Mouse (Mus musculus) neural tube, embryonic 12.5 days (tissue): ENCODE results near the gene F11r. TPM values are rescaled to one million over a fixed set of nuclear protein-coding genes. Genes with fewer than 3 reads are reported as not detected.

Source experiments
- ATAC-seq: fragments of 200-750 bp; cut with Nextera tagmentation; 2 replicates; pipeline ENCODE4 v1.8.0; 2017; ENCODE audit warnings: low read depth, mild to moderate bottlenecking, moderate TSS enrichment, moderate library complexity; ENCODE audit not compliant: low FRiP score
- H3K27ac ChIP-seq: fragments of 300-500 bp; sonication (generic); 2 replicates; pipeline ENCODE4 v1.5.1; 2016
- H3K27me3 ChIP-seq: fragments of 300-500 bp; sonication (generic); replicated peaks from 2 replicates; pipeline ENCODE4 v1.6.1; 2016; ENCODE audit warnings: mild to moderate bottlenecking
- H3K36me3 ChIP-seq: fragments of 300-500 bp; sonication (generic); 2 replicates; pipeline ENCODE4 v1.6.1; 2016; ENCODE audit warnings: mild to moderate bottlenecking
- H3K4me1 ChIP-seq: fragments of 300-500 bp; sonication (generic); 2 replicates; pipeline ENCODE4 v1.6.1; 2016
- H3K4me2 ChIP-seq: fragments of 300-500 bp; sonication (generic); replicated peaks from 2 replicates; pipeline ENCODE4 v1.6.1; 2016; ENCODE audit warnings: mild to moderate bottlenecking
- H3K4me3 ChIP-seq: fragments of 300-500 bp; sonication (generic); 2 replicates; pipeline ENCODE4 v1.5.1; 2016
- H3K9ac ChIP-seq: fragments of 300-500 bp; sonication (generic); 2 replicates; pipeline ENCODE4 v1.6.1; 2016; ENCODE audit warnings: mild to moderate bottlenecking
- H3K9me3 ChIP-seq: fragments of 300-500 bp; sonication (generic); 2 replicates; pipeline ENCODE4 v1.6.1; 2016; ENCODE audit warnings: mild to moderate bottlenecking
- WGBS: fragments of 180-500 bp; shearing (Covaris S2); methylation state at CpG from one replicate; pipeline ENCODE4 v1.1.7; 2016; 5-methylcytosine and 5-hydroxymethylcytosine counted together
- polyA plus RNA-seq: library from polyadenylated mRNA; unstranded; fragments of >200 nt; fragmentation: Nextera tagmentation; extraction: Ambion mirVana; gene quantifications from 2 replicates; pipeline ENCODE4 v1.2.1, GENCODE M21; 2016

Gene F11r
- polyA plus RNA-seq, 1 experiment from 2014 or later: 16.9 TPM

DNA sequence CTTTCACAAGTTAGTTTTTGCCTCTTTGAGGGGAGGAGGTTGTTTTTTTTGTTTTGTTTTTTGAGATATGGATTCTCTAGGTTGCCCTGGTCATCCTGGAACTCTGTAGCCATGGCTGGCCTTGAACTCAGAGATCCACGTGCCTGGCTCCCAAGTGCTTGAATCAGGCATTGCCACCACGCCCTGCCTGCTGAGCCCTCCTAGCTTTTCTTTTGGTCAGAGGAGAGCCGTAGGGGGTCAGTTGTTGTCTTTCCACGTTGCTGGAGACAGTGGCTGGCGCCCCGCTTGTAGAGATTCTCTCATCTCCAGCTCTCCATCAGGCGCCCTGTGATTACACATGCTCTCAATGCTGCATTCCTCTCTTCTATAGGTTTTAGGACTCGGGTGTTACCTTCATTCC, 23.7 kb upstream of the F11r start:
- Histone ChIP-seq H3K36me3 (peaks cover 42% of the 10 kb centered on the region), H3K9ac (no peak overlapping the region), H3K27me3 (peaks cover 7% of the 10 kb centered on the region; the same call in 1 of the 2 replicates), H3K4me1 (peaks cover 19% of the 10 kb centered on the region), H3K4me2 (peak overlapping the region; percentile 57), H3K27ac (no peak overlapping the region), H3K4me3 (no peak overlapping the region), H3K9me3 (no peaks in the 10 kb centered on the region)
- no peak for ATAC-seq
- 80% methylated on average over 8 of the region's 8 CpGs for WGBS

DNA sequence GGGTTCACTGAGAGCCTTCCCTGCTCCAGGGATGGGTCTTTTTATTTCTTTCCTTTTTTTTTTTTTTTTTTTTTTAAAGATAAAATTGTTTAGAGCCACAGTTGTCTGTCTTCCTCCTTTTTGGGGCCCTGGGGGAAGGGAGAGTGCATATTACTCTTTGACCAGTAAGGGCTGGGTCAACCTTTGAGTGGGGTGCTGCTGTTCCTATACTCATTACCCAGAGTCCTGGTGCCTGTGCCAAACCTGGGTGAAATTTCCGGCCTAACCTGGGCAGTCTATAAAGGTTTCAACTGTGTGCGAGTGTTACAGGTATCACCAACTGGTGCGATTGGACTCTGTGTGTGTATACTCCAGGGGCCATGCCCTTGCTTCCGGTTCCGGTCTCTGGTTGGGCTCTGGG, 18.7 kb upstream of the F11r start, which contains the start of gene Tstd1:
TSS of gene Tstd1 (plus strand) at position 213 of the 400 bp plus-strand sequence.
- Histone ChIP-seq H3K4me2 (no peak within 1 kb of the TSS), H3K9ac (no peak within 1 kb of the TSS), H3K36me3 (peaks cover 69% of the 10 kb centered on the region), H3K4me1 (peaks cover 6% of the 10 kb centered on the region), H3K9me3 (no peaks in the 10 kb centered on the region), H3K27ac (no peak within 1 kb of the TSS), H3K27me3 (no peaks in the 10 kb centered on the region), H3K4me3 (no peak within 1 kb of the TSS)
- no peak for ATAC-seq
- 92% methylated on average over 5 of the region's 5 CpGs for WGBS

DNA sequence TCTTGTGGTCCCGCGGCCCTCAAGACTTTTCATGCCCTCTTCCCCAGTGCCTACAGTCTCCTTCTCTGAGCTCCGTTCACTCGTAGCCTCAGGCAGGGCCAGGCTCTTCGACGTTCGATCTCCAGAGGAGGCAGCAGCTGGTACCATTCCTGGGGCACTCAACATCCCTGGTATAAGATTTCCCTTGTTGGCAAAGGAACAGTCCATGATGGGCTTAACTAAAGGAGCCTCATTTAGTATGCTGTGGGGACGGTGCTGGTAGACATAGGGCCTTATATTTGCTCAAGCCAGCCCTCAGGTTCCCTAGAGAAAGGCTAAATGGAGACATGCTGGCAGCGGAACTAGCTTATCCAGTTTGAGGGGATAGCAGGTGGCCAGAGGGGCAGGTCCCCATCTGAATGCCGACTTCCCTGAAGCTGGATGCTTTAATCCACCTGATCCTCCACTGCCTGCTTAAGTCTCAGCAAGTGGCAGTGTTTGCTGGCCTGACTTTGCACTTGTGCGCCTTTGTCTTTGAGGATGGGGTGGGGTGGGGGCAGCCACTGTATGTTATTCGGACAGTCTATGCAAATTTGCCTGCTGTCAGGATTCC, 17.9 kb upstream of the F11r start:
- H3K36me3 ChIP-seq: peaks cover 64% of the 10 kb centered on the region
- H3K9me3 ChIP-seq: no peaks in the 10 kb centered on the region
- no peak overlapping the region for H3K27ac ChIP-seq

DNA sequence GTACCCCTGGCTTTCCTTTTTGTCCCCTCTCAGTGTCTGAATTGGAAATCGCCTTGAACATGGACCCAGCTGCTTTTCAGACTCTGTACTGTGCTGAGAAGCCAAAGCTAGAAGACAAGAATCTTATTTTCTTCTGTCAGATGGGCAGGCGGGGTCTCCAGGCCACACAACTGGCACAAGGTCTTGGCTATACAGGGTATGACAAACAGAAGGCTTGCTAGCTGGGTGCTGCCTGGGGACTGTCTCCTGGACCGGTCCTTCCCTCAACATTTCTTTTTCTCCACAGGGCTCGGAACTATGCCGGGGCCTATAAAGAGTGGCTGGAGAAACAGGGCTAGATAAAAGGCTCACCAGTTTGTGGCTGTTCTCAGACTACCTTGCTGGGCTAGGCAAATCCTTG, 17.4 kb upstream of the F11r start:
- WGBS: 80% methylated on average over 5 of the region's 5 CpGs
- ATAC-seq: peak; percentile 22; the same call in 1 of the 2 replicates
- Histone ChIP-seq H3K4me3 (no peak overlapping the region), H3K4me1 (no peaks in the 10 kb centered on the region), H3K36me3 (peaks cover 60% of the 10 kb centered on the region), H3K4me2 (no peak overlapping the region), H3K9me3 (no peaks in the 10 kb centered on the region), H3K9ac (no peak overlapping the region), H3K27me3 (no peaks in the 10 kb centered on the region), H3K27ac (no peak overlapping the region)

More for the DNA sequence above, 17.9 kb upstream of the F11r start:
- WGBS: 59% methylated on average over 12 of the region's 12 CpGs
- no peak overlapping the region for H3K4me2 ChIP-seq
- H3K4me3 ChIP-seq: no peak overlapping the region
- no peaks in the 10 kb centered on the region for H3K27me3 ChIP-seq
- H3K4me1 ChIP-seq: no peaks in the 10 kb centered on the region
- ATAC-seq: peak; percentile 39
- H3K9ac ChIP-seq: no peak overlapping the region

DNA sequence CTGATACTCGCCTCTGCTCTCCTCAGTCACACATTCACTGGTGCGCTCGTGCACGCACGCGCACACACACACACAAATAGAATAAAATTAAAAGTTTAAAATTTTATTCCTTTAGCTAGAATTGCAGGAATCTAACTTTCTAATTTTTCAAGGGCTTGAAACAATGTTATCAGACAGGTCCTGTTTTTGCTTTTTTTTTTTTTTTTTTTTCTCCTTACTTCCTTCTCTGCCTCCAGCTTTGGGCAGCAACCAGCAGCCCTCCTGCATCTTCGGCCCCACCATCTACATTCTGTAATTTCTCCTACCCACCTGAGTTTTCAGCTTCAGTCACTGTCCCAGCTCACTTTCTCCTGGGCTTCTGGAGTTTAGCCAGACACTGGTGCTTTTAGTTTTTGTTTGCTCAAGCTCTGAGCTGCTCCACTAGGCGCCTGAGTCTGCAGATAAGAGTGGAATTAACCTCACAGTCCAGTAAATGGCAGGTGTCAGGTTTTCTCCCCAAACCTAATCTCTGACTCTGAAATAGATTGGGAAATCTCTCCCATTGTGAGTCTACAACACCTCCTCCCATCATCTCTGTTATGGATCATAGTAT, 14.7 kb upstream of the F11r start:
- WGBS: 91% methylated on average over 8 of the region's 8 CpGs
- H3K9ac ChIP-seq: no peak overlapping the region
- no peaks in the 10 kb centered on the region for H3K9me3 ChIP-seq
- H3K27ac ChIP-seq: no peak overlapping the region
- peaks cover 35% of the 10 kb centered on the region for H3K36me3 ChIP-seq
- H3K4me2 ChIP-seq: no peak overlapping the region
- H3K4me1 ChIP-seq: no peaks in the 10 kb centered on the region
- no peak for ATAC-seq
- H3K4me3 ChIP-seq: no peak overlapping the region
- no peaks in the 10 kb centered on the region; the same call in 1 of the 2 replicates for H3K27me3 ChIP-seq

DNA sequence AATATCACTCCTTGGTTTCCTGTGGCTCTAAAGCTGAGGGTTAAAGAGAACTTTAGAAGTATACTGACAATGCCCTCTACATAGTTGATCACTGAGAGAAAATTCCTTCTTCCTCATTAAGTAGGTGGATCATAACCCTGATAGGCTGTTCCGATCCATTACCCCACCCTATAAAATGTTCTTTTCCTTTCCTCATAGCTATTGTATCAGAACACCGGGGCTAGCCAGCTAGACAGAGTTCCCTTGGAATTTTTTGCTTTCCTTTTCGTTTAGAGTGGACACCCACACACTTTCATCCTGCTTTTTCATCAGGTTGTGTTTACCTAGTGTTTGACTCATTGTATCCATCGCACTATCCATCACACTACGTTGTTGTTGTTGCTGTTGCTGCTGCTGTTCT, 12.7 kb upstream of the F11r start:
- H3K4me1 ChIP-seq: no peaks in the 10 kb centered on the region
- H3K9ac ChIP-seq: no peak overlapping the region
- no peaks in the 10 kb centered on the region; the same call in 1 of the 2 replicates for H3K27me3 ChIP-seq
- H3K4me3 ChIP-seq: no peak overlapping the region
- no peak for ATAC-seq
- 83% methylated on average over 5 of the region's 5 CpGs for WGBS
- peaks cover 16% of the 10 kb centered on the region for H3K36me3 ChIP-seq
- H3K4me2 ChIP-seq: no peak overlapping the region
- H3K9me3 ChIP-seq: no peaks in the 10 kb centered on the region
- H3K27ac ChIP-seq: no peak overlapping the region

DNA sequence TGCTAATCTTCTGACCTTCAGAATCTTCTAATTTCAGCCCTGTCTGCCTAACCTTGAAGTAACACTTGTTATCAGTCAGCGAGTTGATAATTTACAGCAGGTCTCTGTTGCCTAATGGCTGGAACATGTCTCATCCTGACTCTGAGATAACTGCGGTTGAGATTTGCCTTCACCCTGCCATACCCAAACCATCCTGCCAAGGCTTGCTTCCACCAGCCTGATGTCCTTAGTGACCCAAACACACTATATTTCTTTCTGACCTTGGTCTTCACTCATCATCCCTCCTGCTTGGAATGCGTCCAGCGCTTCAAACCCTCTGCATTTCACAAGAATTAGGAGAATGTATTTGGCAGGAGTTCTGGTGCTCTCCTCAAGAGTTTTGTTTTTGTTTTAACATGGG, 12.2 kb upstream of the F11r start:
- Histone ChIP-seq H3K4me2 (no peak overlapping the region), H3K36me3 (peaks cover 11% of the 10 kb centered on the region), H3K27me3 (no peaks in the 10 kb centered on the region; the same call in 1 of the 2 replicates), H3K9me3 (no peaks in the 10 kb centered on the region), H3K9ac (no peak overlapping the region), H3K27ac (no peak overlapping the region), H3K4me3 (no peak overlapping the region), H3K4me1 (no peaks in the 10 kb centered on the region)
- 86% methylated on average over 4 of the region's 4 CpGs for WGBS
- no peak for ATAC-seq

DNA sequence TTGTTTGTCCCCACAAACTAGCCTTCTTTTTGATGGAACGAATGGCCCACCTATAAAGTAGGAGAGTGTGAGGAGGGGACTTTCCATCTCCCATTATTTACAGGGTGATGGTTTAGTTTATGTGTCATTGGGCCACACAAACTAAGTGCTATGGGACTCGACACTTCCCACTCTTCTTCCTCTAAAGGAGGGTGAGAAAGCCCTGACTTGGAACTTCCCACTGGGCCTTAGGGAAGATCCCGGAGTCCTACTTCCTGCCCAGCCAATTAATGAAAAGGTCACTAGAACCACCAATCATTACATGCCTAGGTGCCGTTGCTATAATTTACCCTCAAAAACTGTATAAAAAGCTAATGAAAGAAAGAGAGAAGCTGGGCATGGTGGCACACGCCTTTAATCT, 5.2 kb upstream of the F11r start:
- Histone ChIP-seq H3K27ac (no peak overlapping the region), H3K4me3 (no peak overlapping the region), H3K4me2 (no peak overlapping the region), H3K27me3 (peaks cover 9% of the 10 kb centered on the region), H3K36me3 (no peaks in the 10 kb centered on the region), H3K4me1 (peaks cover 6% of the 10 kb centered on the region; the same call in 1 of the 2 replicates), H3K9ac (no peak overlapping the region), H3K9me3 (no peaks in the 10 kb centered on the region)
- 84% methylated on average over 5 of the region's 5 CpGs for WGBS
- no peak for ATAC-seq

DNA sequence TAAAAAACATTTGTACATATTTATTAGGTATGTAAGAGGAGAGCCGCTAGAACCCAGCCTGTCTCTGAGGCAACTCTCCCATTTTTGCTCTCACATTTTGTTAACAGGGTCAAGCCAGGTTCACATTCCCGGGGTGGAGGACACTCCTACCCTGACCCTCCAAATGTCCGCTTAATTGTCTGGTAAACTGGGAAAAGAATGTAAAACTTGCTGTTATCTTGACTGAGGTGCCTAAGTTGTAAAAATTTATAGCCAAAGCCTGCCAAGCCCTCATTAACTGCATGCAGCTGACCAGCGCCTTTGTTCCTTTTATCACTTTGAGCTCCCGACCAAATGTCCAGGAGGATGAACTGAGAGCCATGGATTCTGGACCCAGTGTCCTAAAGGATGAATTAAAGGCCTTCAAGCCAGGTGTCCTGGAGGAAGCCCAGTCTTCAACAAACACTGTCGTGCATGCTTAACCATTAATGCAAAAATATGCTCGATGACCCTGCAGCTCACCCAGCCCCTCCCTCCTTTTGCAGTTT, 2.0 kb upstream of the F11r start:
- H3K9me3 ChIP-seq: no peaks in the 10 kb centered on the region
- peaks cover 13% of the 10 kb centered on the region; the same call in 1 of the 2 replicates for H3K4me1 ChIP-seq
- WGBS: 5% methylated on average over 7 of the region's 7 CpGs
- H3K4me2 ChIP-seq: no peak overlapping the region
- ATAC-seq: no peak
- no peak overlapping the region for H3K9ac ChIP-seq
- no peak overlapping the region for H3K27ac ChIP-seq
- no peaks in the 10 kb centered on the region for H3K36me3 ChIP-seq
- no peak overlapping the region for H3K4me3 ChIP-seq
- H3K27me3 ChIP-seq: peaks cover 37% of the 10 kb centered on the region

DNA sequence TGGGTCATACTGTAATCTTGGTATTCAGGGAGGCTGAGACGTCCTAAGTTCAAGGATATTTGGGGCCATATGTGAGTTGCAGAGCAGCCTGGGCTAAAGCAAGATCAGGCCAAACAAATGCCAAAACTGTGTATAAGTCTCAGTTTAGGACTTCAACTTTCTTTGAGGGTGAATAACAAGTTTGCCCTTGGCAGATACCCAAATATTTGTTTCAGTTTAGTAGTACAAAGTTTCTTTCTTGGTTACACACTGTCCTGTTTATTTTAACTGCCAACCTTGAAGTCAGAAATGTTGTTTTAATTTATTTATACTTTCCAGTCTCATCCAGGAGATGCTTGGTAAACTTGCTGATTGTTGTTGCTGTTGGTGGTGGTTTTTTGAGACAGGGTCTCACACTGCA, 1.4 kb upstream of the F11r start:
- Histone ChIP-seq H3K4me1 (peaks cover 13% of the 10 kb centered on the region; the same call in 1 of the 2 replicates), H3K4me2 (no peak overlapping the region), H3K4me3 (no peak overlapping the region), H3K9me3 (no peaks in the 10 kb centered on the region), H3K9ac (no peak overlapping the region), H3K27ac (no peak overlapping the region), H3K27me3 (peaks cover 37% of the 10 kb centered on the region), H3K36me3 (no peaks in the 10 kb centered on the region)
- WGBS: 54% methylated on average over 1 of the region's 1 CpGs
- ATAC-seq: no peak

DNA sequence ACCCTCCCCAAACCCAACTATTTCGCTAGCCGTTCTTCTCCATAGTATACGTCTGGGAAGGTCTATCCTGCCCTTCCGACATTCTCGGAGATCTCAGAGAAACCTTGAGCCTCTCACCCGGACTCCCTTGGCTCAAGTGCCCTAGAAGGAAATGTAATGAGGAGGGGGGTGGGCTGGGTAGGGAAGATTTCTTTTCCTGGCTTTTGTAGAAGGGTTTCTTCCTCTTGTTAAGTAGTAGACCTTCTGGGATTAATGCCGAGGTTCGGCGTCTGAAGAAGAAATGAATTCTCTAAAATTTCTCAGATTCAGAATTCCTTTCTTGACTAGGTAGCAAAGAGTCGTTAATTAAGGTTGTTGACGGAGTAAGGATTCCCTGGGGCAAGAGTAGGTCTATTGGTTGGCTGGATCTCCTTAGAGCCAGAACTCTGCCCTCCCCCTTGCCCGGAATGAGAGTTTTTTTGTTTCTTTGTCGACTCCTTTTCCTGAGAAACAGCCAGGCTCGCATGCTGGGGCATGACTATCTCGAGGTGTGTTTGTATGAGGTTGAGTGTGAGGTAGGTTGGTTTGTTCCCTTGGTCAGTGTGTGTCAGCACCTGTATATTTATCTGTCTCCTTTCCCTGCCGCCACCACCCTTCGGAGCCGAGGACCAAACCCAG, 807 bp downstream of the F11r start:
- H3K9ac ChIP-seq: peak overlapping the region; percentile 8; the same call in 1 of the 2 replicates

DNA sequence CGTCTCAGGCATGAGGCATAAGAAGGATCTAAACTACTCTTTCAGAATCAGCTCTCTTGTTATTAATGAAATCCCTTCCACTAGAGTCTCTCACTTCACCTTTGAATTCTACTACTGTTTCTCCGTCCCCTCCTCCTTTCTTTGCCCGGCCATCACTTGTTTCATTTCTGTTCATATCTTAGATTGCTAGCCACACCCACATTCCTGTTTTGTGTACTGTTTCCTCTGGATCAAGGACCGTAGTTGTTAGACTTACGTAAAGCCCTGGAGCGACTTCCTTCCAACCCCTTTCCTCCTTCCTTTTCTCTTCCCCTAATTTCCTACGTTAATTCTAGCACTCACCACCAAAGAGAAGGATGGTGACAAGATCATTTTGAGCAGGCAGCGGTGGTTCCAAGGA, 1.7 kb downstream of the F11r start:
- no peak overlapping the region for H3K9ac ChIP-seq
- no peak overlapping the region for H3K27ac ChIP-seq
- H3K9me3 ChIP-seq: 0 out of 2 replicates have a peak, but pooled peaks cover 5% of the 10 kb centered on the region
- ATAC-seq: no peak
- H3K36me3 ChIP-seq: no peaks in the 10 kb centered on the region
- 32% methylated on average over 8 of the region's 8 CpGs for WGBS
- 0 out of 2 replicates have a peak overlapping the region, but pooled peaks have one; percentile 1 for H3K4me3 ChIP-seq
- H3K27me3 ChIP-seq: peaks cover 37% of the 10 kb centered on the region
- peaks cover 13% of the 10 kb centered on the region; the same call in 1 of the 2 replicates for H3K4me1 ChIP-seq
- peak overlapping the region; percentile 63 for H3K4me2 ChIP-seq

More for the DNA sequence above, 807 bp downstream of the F11r start:
- no peak overlapping the region for H3K27ac ChIP-seq
- peaks cover 13% of the 10 kb centered on the region; the same call in 1 of the 2 replicates for H3K4me1 ChIP-seq
- peak overlapping the region; percentile 37 for H3K4me3 ChIP-seq
- no peaks in the 10 kb centered on the region for H3K36me3 ChIP-seq
- no peak for ATAC-seq
- peak overlapping the region; percentile 63 for H3K4me2 ChIP-seq
- 2% methylated on average over 18 of the region's 18 CpGs for WGBS
- no peaks in the 10 kb centered on the region for H3K9me3 ChIP-seq
- H3K27me3 ChIP-seq: peaks cover 37% of the 10 kb centered on the region
